Mouse (Mus musculus): ENCODE measurements around the gene Bcar3.

- TF ChIP-seq POLR2A (IDR thresholded peaks at IDR 0.05; ENCODE audit: borderline replicate concordance, extremely low read depth, low read depth, low read length) = no peak
- no peak for TF ChIP-seq CTCF (IDR thresholded peaks at IDR 0.05; ENCODE audit: insufficient read depth, low read length)
Measured at GRCm38 (mm10) chr3:122457723-122458122, 163.8 kb downstream of the Bcar3 start.

All from lung, adult 2 months (tissue).